Mouse (Mus musculus): ENCODE measurements around the gene Cpt2.

Gene Cpt2

DNA sequence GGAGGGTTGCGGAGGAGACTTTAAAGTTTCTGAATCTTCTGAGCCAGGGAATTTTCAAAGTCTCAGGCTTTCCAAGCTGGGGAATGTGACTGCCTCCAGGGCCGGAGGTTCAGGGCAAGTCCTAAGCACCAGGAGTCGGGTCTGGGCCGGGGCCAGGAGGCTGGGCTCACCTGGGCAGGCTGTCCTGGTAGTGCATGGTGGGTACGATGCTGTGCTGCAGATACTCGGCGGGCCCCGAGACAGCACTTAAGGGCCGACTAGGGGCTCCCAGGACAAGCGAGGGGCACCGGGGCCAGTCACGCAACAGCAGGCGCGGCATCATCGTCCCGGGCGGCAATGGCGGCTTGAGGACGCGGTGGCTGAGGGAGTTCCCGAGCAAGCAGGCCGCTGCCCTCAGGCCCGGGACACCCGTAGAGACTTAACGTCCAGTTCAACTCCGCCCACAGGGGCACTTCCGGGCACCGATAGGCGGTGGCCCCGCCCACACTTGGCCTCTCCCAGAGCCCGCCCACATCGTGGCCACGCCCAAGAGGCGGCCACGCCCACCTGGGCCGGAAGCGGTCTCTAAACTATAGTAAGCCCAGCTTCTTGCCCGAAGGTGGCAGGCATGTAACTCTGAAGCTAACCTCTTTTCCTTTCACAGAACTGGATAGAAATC, at the start of gene Cpt2:
Gene Cpt2, minus strand, starts transcription at position 466 of the 658 bp plus-strand sequence.
- peak; percentile 70 for DNase-seq (ENCODE audit: extremely low read depth, low read depth)

DNA sequence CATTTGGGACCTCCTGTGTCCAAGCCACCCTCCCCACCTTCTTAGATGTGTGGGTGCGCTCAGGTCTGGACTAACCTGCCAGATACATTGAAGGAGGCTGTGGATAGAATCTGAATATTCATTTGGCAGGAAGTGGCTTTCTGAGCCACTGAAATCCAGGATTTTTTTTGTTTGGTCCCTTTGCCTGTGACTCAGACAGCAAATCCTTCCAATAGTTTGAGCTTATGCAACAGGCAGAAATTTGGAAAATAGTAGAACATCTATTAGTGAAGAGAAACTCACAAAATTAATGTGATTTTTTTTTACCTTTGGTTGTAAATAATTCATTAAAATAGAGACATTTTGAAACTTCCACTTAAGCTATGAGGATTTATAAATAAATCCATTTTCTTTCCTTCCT, 47.8 kb upstream of the Cpt2 start:
- no peak for DNase-seq (ENCODE audit: extremely low read depth, low read depth)

DNA sequence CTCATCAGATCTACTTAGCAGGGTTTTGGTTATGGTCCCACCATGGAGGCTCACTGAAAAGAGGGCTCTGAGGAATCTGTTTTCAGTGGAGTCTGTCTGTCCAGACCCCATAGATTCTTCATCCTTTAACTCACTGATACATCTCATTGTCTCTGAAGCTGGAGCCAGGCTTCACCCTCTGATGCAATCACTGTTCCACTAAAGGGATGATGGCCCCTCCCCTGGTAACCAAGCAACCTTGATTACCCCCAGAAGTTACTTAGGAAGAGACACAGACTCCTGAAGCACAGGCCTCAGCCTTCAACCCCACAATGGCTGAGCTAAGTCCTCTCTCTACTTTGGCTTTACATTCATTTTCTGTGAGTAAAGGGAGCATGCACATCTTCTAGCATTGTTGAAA, 46.4 kb upstream of the Cpt2 start:
- no peak for DNase-seq (ENCODE audit: extremely low read depth, low read depth)

GRCm38 (mm10) chr4:107967966-107968682, 44.7 kb upstream of the Cpt2 start, which contains the start of gene Slc1a7:
Gene Slc1a7 (plus strand): TSS chr4:107968332.
- no peak for DNase-seq (ENCODE audit: extremely low read depth, low read depth)

- peak; percentile 71 for DNase-seq (ENCODE audit: extremely low read depth, low read depth)
Observed at GRCm38 (mm10) chr4:107966416-107967109, 43.2 kb upstream of the Cpt2 start.

DNA sequence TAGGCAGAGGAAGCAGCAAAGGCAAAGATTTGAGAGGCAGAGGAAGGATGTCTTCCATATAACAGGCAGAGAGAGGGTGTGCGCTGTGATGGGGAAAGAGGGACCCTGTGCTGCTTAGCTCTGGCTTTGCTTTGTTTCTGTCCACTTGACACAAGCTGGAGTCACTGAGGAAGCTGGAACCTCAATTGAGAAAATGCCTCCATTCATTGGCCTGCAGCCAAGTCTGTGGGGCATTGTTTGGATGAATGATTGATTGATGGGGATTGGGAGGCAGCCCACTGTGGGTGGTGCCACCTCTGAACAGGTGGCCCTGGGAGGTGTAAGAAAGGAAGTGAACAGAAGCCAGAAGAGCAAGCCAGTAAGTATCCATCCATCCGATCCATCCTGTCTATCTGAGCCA, 39.4 kb upstream of the Cpt2 start:
- DNase-seq (ENCODE audit: extremely low read depth, low read depth), result no peak

DNA sequence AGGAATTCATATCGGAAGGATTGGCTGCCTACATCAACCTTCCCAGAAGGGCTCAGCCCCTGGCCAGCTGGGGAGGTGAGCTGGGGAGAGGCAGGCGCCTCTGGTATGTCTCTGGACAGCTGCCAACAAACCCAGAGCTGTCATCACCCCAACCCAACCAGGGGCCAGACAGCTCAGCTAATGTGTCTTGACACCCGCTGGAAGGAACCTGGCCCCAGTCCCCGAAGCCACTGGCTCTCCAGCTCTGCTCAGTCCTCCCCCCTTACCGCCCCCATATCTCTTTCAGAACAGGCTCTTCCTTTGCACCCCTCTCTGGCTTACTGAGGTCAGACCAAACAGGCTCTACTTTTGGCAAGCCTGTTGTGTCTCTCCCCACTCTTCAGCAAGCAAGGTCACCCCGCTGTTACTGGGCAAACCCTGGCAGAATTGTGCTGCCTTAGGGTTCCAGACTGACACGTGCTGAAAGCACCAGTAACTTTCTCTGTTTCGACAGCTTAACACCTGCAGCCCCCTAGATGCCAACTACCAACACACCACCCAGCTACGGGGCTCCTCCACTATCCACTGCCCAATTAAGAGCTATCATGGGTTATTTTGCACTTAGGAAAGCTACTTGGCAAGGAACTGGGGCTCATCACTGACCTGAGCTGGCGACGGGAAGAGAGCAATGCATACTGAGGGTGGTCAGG, 38.8 kb upstream of the Cpt2 start:
- peak; percentile 80 for DNase-seq (ENCODE audit: extremely low read depth, low read depth)

GRCm38 (mm10) chr4:107958487-107958886, 35.1 kb upstream of the Cpt2 start:
- DNase-seq (ENCODE audit: extremely low read depth, low read depth), result no peak

DNA sequence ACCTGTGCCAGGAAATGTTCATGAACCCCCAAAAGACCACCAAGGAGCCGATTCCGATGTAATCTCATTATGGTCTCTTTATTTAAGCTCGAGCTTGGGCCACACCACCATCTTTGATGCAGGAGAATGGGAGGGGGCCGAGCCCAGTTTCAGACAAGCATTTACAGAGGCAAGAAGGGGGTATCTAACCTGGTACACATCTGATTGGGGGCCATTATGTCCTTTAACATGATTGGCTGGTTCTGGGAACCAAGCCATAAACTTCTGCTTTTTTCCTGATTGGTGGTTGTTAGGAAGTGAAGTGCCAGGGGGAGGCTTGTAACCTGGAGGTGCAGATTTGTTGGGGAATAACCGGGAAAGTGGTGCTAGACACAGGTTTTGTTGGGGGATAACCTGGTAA, 32.3 kb upstream of the Cpt2 start:
- DNase-seq (ENCODE audit: extremely low read depth, low read depth), result no peak

- DNase-seq (ENCODE audit: extremely low read depth, low read depth), result no peak
Observed at GRCm38 (mm10) chr4:107952845-107953244, 29.4 kb upstream of the Cpt2 start.

- no peak for DNase-seq (ENCODE audit: extremely low read depth, low read depth)
Observed at GRCm38 (mm10) chr4:107949918-107950317, 26.5 kb upstream of the Cpt2 start.

DNA sequence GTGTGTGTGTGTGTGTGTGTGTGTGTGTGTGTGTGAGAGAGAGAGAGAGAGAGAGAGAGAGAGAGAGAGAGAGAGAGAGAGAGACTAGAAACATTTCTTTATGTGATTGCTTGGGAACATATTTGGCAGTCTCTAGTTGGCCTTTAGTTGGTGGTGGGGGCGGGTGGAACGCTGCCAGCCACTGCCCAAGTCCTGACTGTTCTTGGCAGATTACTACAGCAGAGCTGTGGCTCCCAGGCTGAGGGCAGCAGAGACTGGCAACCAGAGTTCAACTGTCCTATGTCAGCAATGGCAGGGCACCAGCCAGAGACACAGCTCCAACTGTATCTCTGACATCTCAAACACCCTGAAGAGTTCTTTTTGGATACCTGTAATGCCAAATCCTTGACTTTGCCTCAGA, 20.7 kb upstream of the Cpt2 start:
- no peak for DNase-seq (ENCODE audit: extremely low read depth, low read depth)

DNA sequence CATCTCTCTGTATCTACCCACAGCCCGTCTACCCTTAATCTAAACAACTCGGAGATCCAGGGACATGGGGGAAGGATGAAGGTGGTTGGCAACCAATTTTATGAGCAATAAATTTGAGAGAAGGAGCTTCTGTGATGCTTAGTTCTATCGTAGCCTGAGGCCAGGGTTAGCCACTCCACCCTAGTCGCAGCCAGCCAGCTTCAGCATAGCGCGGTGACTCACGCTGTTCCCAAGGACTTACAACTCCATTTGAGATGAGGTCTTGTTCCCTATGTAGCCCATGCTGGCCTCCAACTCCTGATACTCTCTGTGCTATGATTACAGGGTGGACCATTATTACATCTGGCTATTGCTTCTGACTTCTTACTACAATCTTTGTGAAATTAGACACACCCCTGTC, 19.3 kb upstream of the Cpt2 start:
- DNase-seq (ENCODE audit: extremely low read depth, low read depth), result no peak

- no peak for DNase-seq (ENCODE audit: extremely low read depth, low read depth)
Observed at GRCm38 (mm10) chr4:107938124-107938523, 14.7 kb upstream of the Cpt2 start.

DNA sequence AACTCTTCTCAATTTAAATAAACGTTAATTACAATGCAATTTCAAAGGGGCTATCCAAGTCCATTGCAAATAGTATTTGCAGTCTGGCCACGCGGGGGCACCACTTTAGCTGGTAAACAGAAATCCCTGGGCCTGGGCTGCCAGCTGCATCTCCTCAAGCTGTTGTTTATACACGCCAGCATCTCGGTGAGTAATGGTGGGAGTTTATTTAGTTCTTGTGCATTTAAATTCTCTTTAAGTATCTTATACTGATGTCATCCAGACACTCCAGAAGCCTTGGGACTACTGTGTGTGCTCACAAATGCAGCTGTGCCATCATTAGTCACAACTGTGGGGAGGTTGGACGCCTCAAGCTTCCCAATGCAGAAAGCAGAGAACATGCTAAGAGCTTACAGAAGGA, 13.9 kb upstream of the Cpt2 start:
- no peak for DNase-seq (ENCODE audit: extremely low read depth, low read depth)

DNA sequence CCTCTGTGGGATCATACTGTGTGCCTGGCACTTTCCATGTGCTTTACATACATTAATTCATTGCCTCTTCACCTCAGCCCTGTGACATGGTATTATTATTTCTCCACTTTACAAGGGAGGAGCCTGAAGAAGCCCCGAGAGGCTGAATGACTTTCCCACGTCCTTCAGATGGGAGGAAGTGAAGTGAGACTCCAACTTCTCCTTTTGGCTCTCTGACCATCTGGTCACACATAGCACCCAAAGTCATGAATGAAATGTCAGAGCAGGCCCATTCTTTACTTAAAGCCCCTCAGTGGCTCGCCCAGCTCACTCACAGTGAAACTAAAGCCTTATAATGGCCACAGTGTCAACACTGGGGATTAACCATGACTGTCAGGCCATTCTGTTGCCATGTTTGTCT, 11.8 kb upstream of the Cpt2 start:
- DNase-seq (ENCODE audit: extremely low read depth, low read depth), result no peak

DNA sequence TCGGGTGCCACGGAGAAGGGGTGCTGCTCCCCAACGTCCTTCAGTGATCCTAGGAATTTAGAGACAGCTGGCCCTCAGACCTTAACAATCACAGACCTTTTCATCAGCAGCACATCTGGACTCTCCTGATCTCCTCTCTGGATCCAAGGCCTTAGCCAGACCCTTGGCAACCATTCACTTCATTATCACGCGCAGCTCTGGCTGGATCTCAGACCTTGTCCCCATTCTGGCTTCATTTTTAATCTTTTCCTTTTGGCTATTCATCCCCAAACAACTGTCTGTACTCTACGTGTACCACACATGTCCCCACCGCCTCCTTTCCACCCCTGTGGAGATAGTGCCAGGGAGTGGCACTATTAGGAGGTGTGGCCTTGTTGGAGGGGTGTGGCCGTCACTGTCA, 9.8 kb upstream of the Cpt2 start:
- no peak for DNase-seq (ENCODE audit: extremely low read depth, low read depth)

GRCm38 (mm10) chr4:107931453-107931852, 8.0 kb upstream of the Cpt2 start:
- no peak for DNase-seq (ENCODE audit: extremely low read depth, low read depth)

- peak; percentile 62 for DNase-seq (ENCODE audit: extremely low read depth, low read depth)
Observed at GRCm38 (mm10) chr4:107928726-107929125, 5.3 kb upstream of the Cpt2 start.

GRCm38 (mm10) chr4:107928269-107928668, 4.9 kb upstream of the Cpt2 start:
- no peak for DNase-seq (ENCODE audit: extremely low read depth, low read depth)

DNA sequence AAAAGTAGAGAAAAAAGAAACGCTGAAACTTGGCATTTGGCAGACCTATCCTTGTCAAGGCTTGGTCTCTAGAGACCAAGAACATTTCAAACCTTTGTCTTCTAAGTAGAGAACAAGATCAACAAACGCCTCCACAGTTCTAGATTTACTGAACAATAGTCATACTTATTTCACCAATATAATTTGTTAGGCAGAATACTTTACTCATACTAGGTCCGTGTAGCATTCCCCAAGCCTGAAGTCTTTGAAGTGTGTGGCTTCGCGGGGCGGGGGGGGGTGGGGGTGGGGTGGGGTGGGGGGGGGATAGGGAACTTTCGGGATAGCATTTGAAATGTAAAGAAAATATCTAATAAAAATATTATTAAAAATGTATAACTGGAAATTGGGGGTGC, 389 bp upstream of the Cpt2 start:
- DNase-seq (ENCODE audit: extremely low read depth, low read depth), result no peak

DNA sequence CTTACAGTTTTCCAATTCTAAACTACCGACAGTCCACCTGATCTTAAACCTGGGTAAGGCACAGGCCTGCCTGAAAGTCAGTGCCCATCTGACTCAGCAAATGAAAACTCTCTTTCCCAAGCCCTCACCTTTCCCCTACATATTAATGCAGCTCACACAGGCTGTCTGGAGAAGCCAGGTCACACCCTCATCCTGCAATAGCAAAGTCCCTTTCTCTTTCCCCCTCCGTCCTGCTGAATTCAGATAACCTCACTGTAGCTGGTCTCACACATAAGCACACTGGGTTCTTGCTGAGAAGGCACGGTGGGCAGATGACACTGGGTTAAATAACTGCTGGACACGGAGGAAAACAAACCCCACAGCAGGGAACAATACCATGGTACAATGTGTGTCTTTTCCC, 1.5 kb downstream of the Cpt2 start:
- no peak for DNase-seq (ENCODE audit: extremely low read depth, low read depth)

All from MEL-GATA-1-ER (cell line).